13 mouse cellular contexts compared by ENCODE assay signal in genomic region chr1:77429174-77429573, GRCm38 (mm10).
DNase-seq lines count a peak whose midpoint lies in the region; ATAC-seq and TF ChIP-seq lines count a peak whose summit lies in the region.
"Had no signal": no experiment of that assay in that cellular context is flagged by ENCODE, and none has a peak within 500 bp of the region (broad histone marks: within the 10 kb centered on the region; RNA-seq: fewer than 3 reads in every experiment).

No protein-coding gene starts in this region.

- peak; percentile 6 to 12 for DNase-seq in cerebellum, adult 18-20 months
- DNase-seq in cerebellum, postnatal 4 days (ENCODE audit: low spot score in 2 of 2), result no peak
- DNase-seq in midbrain, postnatal 0 days (ENCODE audit: low spot score), result peak; percentile 57
- DNase-seq in midbrain, embryonic 10.5 days (ENCODE audit: low spot score), result no peak
- peak; percentile 3 for DNase-seq in retina, adult 2 months (ENCODE audit: low read depth, low spot score)
- no peak for DNase-seq in forebrain, embryonic 10.5 days (ENCODE audit: extremely low spot score, low spot score)
- DNase-seq: heart, adult 2 months; heart, postnatal 10 days; thymus, postnatal 14 days had no signal

- no peak for ATAC-seq in midbrain, postnatal 0 days (ENCODE audit: low FRiP score)
- peak; percentile 62; the same call in 1 of the 2 replicates for ATAC-seq in kidney, embryonic 14.5 days (ENCODE audit: low FRiP score, low TSS enrichment)
- ATAC-seq in forebrain, embryonic 12.5 days (ENCODE audit: low FRiP score), result no peak
- ATAC-seq: midbrain, embryonic 15.5 days had no signal

- WGBS in midbrain, postnatal 0 days, result 59% methylated on average over 6 of the region's 6 CpGs
- 83% methylated on average over 6 of the region's 6 CpGs for WGBS in midbrain, embryonic 10.5 days
- WGBS in kidney, embryonic 14.5 days, result 58% methylated on average over 6 of the region's 6 CpGs
- 53% methylated on average over 6 of the region's 6 CpGs for WGBS in forebrain, embryonic 12.5 days
- WGBS in forebrain, embryonic 10.5 days, result 71% methylated on average over 6 of the region's 6 CpGs

- H3K27ac ChIP-seq in midbrain, postnatal 0 days (ENCODE audit: low read depth, low read length), result no peak overlapping the region
- no peak overlapping the region for H3K27ac ChIP-seq in midbrain, embryonic 10.5 days (replicated peaks)
- H3K27ac ChIP-seq in kidney, embryonic 14.5 days (ENCODE audit: low read depth, low read length), result no peak overlapping the region
- H3K27ac ChIP-seq in forebrain, embryonic 12.5 days, result no peak overlapping the region
- H3K27ac ChIP-seq in forebrain, embryonic 10.5 days, result no peak overlapping the region
- H3K27ac ChIP-seq: embryonic facial prominence, embryonic 15.5 days; heart, adult 2 months; midbrain, embryonic 15.5 days had no signal

- no peaks in the 10 kb centered on the region for H3K9me3 ChIP-seq in midbrain, postnatal 0 days (ENCODE audit: low read length)
- no peaks in the 10 kb centered on the region for H3K9me3 ChIP-seq in midbrain, embryonic 10.5 days (replicated peaks)
- H3K9me3 ChIP-seq in kidney, embryonic 14.5 days (ENCODE audit: control insufficient read depth, low read length), result no peaks in the 10 kb centered on the region
- no peaks in the 10 kb centered on the region for H3K9me3 ChIP-seq in forebrain, embryonic 12.5 days
- no peaks in the 10 kb centered on the region for H3K9me3 ChIP-seq in forebrain, embryonic 10.5 days
- H3K9me3 ChIP-seq: embryonic facial prominence, embryonic 15.5 days; midbrain, embryonic 15.5 days had no signal

- H3K4me1 ChIP-seq in midbrain, postnatal 0 days (ENCODE audit: insufficient read depth, low read length), result no peaks in the 10 kb centered on the region
- H3K4me1 ChIP-seq in midbrain, embryonic 10.5 days, result no peaks in the 10 kb centered on the region
- no peaks in the 10 kb centered on the region for H3K4me1 ChIP-seq in kidney, embryonic 14.5 days (ENCODE audit: control insufficient read depth, insufficient read depth, low read length)
- H3K4me1 ChIP-seq in forebrain, embryonic 12.5 days, result peaks cover 3% of the 10 kb centered on the region; the same call in 1 of the 2 replicates
- peaks cover 10% of the 10 kb centered on the region for H3K4me1 ChIP-seq in forebrain, embryonic 10.5 days
- H3K4me1 ChIP-seq: embryonic facial prominence, embryonic 15.5 days; midbrain, embryonic 15.5 days had no signal

- H3K9ac ChIP-seq in midbrain, postnatal 0 days (replicated peaks; ENCODE audit: low read length, poor library complexity, severe bottlenecking), result no peak overlapping the region
- no peak overlapping the region for H3K9ac ChIP-seq in kidney, embryonic 14.5 days (ENCODE audit: low read depth, low read length)
- H3K9ac ChIP-seq in forebrain, embryonic 12.5 days, result no peak overlapping the region
- H3K9ac ChIP-seq: embryonic facial prominence, embryonic 15.5 days; midbrain, embryonic 15.5 days had no signal

- no peak for TF ChIP-seq CTCF in midbrain, postnatal 0 days (IDR thresholded peaks at IDR 0.05)

- H3K4me3 ChIP-seq in midbrain, postnatal 0 days (ENCODE audit: low read depth, low read length), result no peak overlapping the region
- no peak overlapping the region for H3K4me3 ChIP-seq in midbrain, embryonic 10.5 days
- no peak overlapping the region for H3K4me3 ChIP-seq in kidney, embryonic 14.5 days (ENCODE audit: low read length)
- H3K4me3 ChIP-seq in forebrain, embryonic 12.5 days (replicated peaks), result no peak overlapping the region
- no peak overlapping the region for H3K4me3 ChIP-seq in forebrain, embryonic 10.5 days
- H3K4me3 ChIP-seq: embryonic facial prominence, embryonic 15.5 days; heart, adult 2 months; midbrain, embryonic 15.5 days had no signal

- H3K27me3 ChIP-seq in midbrain, postnatal 0 days (ENCODE audit: insufficient read depth, low read length), result no peaks in the 10 kb centered on the region
- H3K27me3 ChIP-seq in midbrain, embryonic 10.5 days (ENCODE audit: low read depth, poor library complexity, severe bottlenecking), result 0 out of 2 replicates have a peak, but pooled peaks cover 6% of the 10 kb centered on the region
- H3K27me3 ChIP-seq in kidney, embryonic 14.5 days (ENCODE audit: control insufficient read depth, insufficient read depth, low read length), result no peaks in the 10 kb centered on the region
- no peaks in the 10 kb centered on the region for H3K27me3 ChIP-seq in forebrain, embryonic 12.5 days
- no peaks in the 10 kb centered on the region for H3K27me3 ChIP-seq in forebrain, embryonic 10.5 days (ENCODE audit: poor library complexity, severe bottlenecking)
- H3K27me3 ChIP-seq: embryonic facial prominence, embryonic 15.5 days; midbrain, embryonic 15.5 days had no signal

- H3K36me3 ChIP-seq in midbrain, postnatal 0 days (ENCODE audit: insufficient read depth, low read length), result no peaks in the 10 kb centered on the region
- peaks cover 30% of the 10 kb centered on the region for H3K36me3 ChIP-seq in midbrain, embryonic 10.5 days
- peaks cover 6% of the 10 kb centered on the region; the same call in 1 of the 2 replicates for H3K36me3 ChIP-seq in kidney, embryonic 14.5 days (ENCODE audit: control insufficient read depth, insufficient read depth, low read length)
- peaks cover 24% of the 10 kb centered on the region for H3K36me3 ChIP-seq in forebrain, embryonic 12.5 days (replicated peaks)
- peaks cover 62% of the 10 kb centered on the region for H3K36me3 ChIP-seq in forebrain, embryonic 10.5 days (replicated peaks)
- H3K36me3 ChIP-seq: midbrain, embryonic 15.5 days had no signal

- H3K4me2 ChIP-seq in midbrain, postnatal 0 days (ENCODE audit: low read depth, low read length, poor library complexity, severe bottlenecking), result no peak overlapping the region
- H3K4me2 ChIP-seq in kidney, embryonic 14.5 days (replicated peaks; ENCODE audit: low read depth, low read length), result no peak overlapping the region
- no peak overlapping the region for H3K4me2 ChIP-seq in forebrain, embryonic 12.5 days
- H3K4me2 ChIP-seq: embryonic facial prominence, embryonic 15.5 days; midbrain, embryonic 15.5 days had no signal

Comparison
In these comparisons a context has a peak if more than half of its experiments do, and no peak if none do; other contexts are left out.
1. DNase-seq: peak in cerebellum, adult 18-20 months (2 of 2), midbrain, postnatal 0 days (single experiment) and retina, adult 2 months (single experiment); none in cerebellum, postnatal 4 days (0 of 2), midbrain, embryonic 10.5 days (single experiment) and forebrain, embryonic 10.5 days (single experiment).